Mouse (Mus musculus): Measurements from ENCODE around the gene Mavs. TPM values are rescaled to one million over a fixed set of nuclear protein-coding genes. Genes with fewer than 3 reads are reported as not detected.

Mavs gene
- total and polyA plus RNA-seq, 2 experiments from 2014 or later, result 27.4 to 32.5 TPM

DNA sequence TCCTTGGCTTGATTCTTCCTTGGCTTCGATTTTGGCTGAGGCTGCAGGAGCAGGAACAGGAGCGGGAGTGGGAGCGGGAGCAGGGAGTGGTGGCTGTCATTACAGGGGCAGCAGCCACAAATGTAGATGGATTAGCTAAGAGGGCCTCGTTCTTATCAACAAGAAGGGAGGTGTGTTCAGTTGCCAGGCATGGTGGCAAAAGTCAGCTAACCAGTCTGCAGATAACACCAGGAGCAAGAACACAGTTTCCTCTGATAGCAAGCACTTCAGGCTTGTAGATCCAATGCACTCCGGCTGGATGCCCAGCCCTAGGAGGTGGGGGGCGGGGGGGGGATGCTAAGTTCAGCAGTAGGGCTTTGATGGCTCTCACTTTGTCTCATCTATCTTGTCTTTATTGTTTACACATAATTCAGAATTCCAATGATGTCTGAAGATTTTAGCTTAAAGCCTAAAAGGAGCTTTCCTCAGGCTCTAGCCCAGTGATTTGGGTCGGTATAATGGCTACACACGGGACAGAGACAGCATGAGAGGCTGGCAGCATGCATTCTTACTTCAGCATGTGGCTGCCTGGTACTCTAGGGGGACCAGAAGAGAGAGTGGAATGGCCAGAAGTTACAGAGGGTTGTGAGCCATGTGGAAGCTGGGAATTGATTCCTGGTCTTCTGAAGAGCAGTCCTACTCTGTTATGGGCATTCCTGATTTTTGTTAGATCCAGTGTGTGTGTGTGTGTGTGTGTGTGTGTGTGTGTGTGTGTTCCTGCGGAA is 26.9 kb downstream of the Mavs start:
- Histone ChIP-seq H3K4me1 (ENCODE audit: control insufficient read depth, insufficient read depth) (peaks cover 26% of the 10 kb centered on the region), H3K9me3 (replicated peaks; ENCODE audit: control insufficient read depth, low read length) (no peaks in the 10 kb centered on the region), H3K27me3 (ENCODE audit: control insufficient read depth, insufficient read depth, low read length) (no peaks in the 10 kb centered on the region), H3K4me2 (ENCODE audit: low read depth, low read length) (0 out of 2 replicates have a peak overlapping the region, but pooled peaks have one; percentile 7), H3K9ac (replicated peaks; ENCODE audit: low read depth, low read length) (no peak overlapping the region), H3K36me3 (replicated peaks; ENCODE audit: control insufficient read depth, insufficient read depth, low read length) (no peaks in the 10 kb centered on the region), H3K27ac (ENCODE audit: low read depth) (no peak overlapping the region; the same call in 1 of the 2 replicates), H3K4me3 (ENCODE audit: low read depth, low read length) (no peak overlapping the region)
- ATAC-seq (ENCODE audit: insufficient read depth, low read depth) (no peak), DNase-seq (ENCODE audit: low spot score) (no peak)
- 34% methylated on average over 9 of the region's 9 CpGs for WGBS
- TF ChIP-seq EP300 (IDR thresholded peaks at IDR 0.05; ENCODE audit: low read depth), result no peak
- TF ChIP-seq CTCF (IDR thresholded peaks at IDR 0.05; ENCODE audit: low read depth), result no peak

DNA sequence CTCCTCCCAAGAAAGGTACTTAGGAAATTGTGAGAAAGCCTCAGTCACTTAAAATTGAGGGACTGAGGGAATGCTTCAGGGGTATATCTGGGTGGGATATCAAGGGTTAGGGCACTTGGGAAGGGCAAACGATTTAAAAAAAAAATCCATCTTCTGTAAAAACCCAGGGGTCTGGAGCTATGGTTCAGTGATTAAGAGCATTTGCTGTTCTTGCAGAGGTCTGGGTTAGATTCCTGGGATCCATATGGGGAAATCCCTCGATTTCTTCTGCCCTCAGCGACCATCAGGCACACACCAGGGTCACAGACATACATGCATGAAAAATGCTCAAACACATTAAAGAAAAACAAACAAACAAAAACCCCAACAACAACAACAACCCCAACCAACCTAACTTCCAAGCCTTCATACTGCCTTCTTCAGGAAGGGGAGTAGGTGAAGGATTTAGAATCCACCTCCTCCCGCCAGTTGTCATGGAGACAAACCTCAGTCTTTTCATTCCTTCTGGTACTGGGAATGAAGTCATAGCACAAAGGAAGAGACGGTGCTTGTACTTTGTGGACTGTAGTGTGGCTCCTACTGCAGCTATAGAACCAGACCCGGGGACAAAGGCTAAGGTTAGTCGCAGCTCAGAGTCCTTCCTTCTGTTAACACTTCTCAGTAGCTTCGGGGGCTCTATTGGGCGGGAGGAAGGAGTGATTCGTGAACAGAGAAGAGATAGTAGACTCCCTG is 27.8 kb downstream of the Mavs start:
- Histone ChIP-seq H3K4me2 (ENCODE audit: low read depth, low read length) (peak overlapping the region; percentile 86), H3K27me3 (ENCODE audit: control insufficient read depth, insufficient read depth, low read length) (no peaks in the 10 kb centered on the region), H3K27ac (ENCODE audit: low read depth) (peak overlapping the region; percentile 99), H3K36me3 (replicated peaks; ENCODE audit: control insufficient read depth, insufficient read depth, low read length) (no peaks in the 10 kb centered on the region), H3K9me3 (replicated peaks; ENCODE audit: control insufficient read depth, low read length) (no peaks in the 10 kb centered on the region), H3K4me1 (ENCODE audit: control insufficient read depth, insufficient read depth) (peaks cover 26% of the 10 kb centered on the region), H3K9ac (replicated peaks; ENCODE audit: low read depth, low read length) (peak overlapping the region; percentile 82), H3K4me3 (ENCODE audit: low read depth, low read length) (peak overlapping the region; percentile 80)
- TF ChIP-seq CTCF (IDR thresholded peaks at IDR 0.05; ENCODE audit: low read depth), result no peak
- no peak for TF ChIP-seq EP300 (IDR thresholded peaks at IDR 0.05; ENCODE audit: low read depth)
- ATAC-seq (ENCODE audit: insufficient read depth, low read depth), result peak; percentile 47
- WGBS, result 10% methylated on average over 10 of the region's 10 CpGs
- DNase-seq (ENCODE audit: low spot score), result no peak

DNA sequence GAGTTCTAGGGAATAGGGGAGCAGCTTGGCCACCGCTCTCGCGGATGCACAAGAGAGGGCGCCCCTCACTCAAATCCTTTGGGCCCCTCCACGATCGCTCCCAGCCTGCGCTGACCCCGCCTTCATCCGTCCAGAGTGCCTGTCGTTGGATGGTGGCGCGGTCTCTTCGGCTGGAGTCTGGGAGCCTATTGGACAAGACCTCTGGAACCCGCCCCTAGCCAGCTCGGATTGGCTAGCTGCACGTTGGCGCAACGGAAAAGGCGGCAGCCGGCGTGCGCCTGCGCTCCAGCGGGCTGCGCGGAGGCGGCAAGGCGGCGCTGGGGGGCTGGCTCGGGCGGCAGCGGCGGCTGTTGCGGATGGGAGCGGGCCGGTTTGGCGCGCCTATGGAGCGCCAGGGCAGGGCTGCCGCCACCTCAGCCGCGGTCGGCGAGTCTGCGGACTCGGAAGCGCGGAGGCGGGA is 28.4 kb downstream of the Mavs start, which contains the start of gene Pank2:
Gene Pank2, plus strand, starts transcription at position 283 of the 460 bp plus-strand sequence.
- H3K9me3 ChIP-seq (replicated peaks; ENCODE audit: control insufficient read depth, low read length), result no peaks in the 10 kb centered on the region
- H3K4me3 ChIP-seq (ENCODE audit: low read depth, low read length), result peak within 1 kb of the TSS; percentile 80
- ATAC-seq (ENCODE audit: insufficient read depth, low read depth), result peak; percentile 98
- H3K27ac ChIP-seq (ENCODE audit: low read depth), result peak within 1 kb of the TSS; percentile 99
- H3K36me3 ChIP-seq (replicated peaks; ENCODE audit: control insufficient read depth, insufficient read depth, low read length), result no peaks in the 10 kb centered on the region
- peak within 1 kb of the TSS; percentile 82 for H3K9ac ChIP-seq (replicated peaks; ENCODE audit: low read depth, low read length)
- WGBS, result under 1% methylated on average over 49 of the region's 49 CpGs
- peaks cover 26% of the 10 kb centered on the region for H3K4me1 ChIP-seq (ENCODE audit: control insufficient read depth, insufficient read depth)
- H3K4me2 ChIP-seq (ENCODE audit: low read depth, low read length), result peak within 1 kb of the TSS; percentile 86
- no peaks in the 10 kb centered on the region for H3K27me3 ChIP-seq (ENCODE audit: control insufficient read depth, insufficient read depth, low read length)
- peak; percentile 98 for DNase-seq (ENCODE audit: low spot score)
- no peak; the same call in 1 of the 2 replicates for TF ChIP-seq CTCF (IDR thresholded peaks at IDR 0.05; ENCODE audit: low read depth)
- TF ChIP-seq EP300 (IDR thresholded peaks at IDR 0.05; ENCODE audit: low read depth), result no peak

DNA sequence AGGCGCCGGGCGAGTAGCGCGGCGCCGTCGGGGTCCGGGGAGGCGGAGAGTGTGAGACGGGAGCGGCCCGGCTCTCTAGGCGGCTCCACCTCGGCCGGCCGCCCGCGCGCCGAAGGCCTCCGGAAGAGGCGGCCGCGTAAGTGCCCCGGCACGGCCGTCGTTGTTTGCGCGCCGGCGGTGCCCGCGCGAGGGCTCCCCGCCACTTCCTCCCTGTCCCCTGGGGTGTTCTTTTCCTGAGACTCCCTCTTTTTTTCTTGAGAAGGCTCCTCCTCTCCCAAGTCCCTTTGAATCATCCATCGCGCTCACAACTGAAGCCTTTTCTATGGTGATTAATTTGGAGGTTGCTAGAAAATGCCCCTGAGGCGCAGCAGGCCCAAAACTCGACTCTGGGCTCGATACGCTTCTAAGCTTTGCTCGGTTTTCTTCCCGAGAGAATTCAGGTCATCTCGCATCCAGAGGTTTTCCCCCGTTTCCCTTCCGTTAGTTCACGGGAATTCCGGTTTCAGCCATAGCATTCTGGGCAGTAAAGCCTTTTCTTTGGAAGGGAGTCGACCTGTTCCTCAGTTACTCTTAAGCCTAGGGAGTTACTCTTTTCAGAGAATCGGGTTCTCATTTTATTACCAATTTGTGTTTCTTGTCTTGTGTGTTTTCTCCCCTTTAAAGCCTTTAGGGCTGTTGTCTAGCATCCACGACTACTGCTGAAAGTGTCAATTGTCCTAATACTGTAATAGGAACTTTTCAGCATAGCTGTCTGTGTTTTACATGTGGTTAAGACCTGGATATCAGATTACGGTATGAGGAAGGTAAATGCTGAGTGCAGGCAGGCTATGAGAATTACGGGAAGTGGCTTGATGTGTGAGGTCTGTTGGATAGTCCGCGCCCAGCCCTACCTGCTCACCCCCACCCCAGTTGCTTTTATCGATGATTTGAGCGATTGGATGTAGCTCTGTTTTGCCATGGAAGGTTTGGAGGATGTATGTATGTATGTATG is 29.1 kb downstream of the Mavs start:
- peak overlapping the region; percentile 99 for H3K27ac ChIP-seq (ENCODE audit: low read depth)
- no peaks in the 10 kb centered on the region for H3K9me3 ChIP-seq (replicated peaks; ENCODE audit: control insufficient read depth, low read length)
- peaks cover 26% of the 10 kb centered on the region for H3K4me1 ChIP-seq (ENCODE audit: control insufficient read depth, insufficient read depth)
- WGBS, result under 1% methylated on average over 58 of the region's 59 CpGs
- peak overlapping the region; percentile 86 for H3K4me2 ChIP-seq (ENCODE audit: low read depth, low read length)
- H3K4me3 ChIP-seq (ENCODE audit: low read depth, low read length), result peak overlapping the region; percentile 80
- ATAC-seq (ENCODE audit: insufficient read depth, low read depth) (peak; percentile 77), DNase-seq (ENCODE audit: low spot score) (peak; percentile 70)
- no peaks in the 10 kb centered on the region for H3K27me3 ChIP-seq (ENCODE audit: control insufficient read depth, insufficient read depth, low read length)
- H3K36me3 ChIP-seq (replicated peaks; ENCODE audit: control insufficient read depth, insufficient read depth, low read length), result no peaks in the 10 kb centered on the region
- peak overlapping the region; percentile 82 for H3K9ac ChIP-seq (replicated peaks; ENCODE audit: low read depth, low read length)
- TF ChIP-seq EP300 (IDR thresholded peaks at IDR 0.05; ENCODE audit: low read depth), result no peak
- TF ChIP-seq CTCF (IDR thresholded peaks at IDR 0.05; ENCODE audit: low read depth), result no peak

DNA sequence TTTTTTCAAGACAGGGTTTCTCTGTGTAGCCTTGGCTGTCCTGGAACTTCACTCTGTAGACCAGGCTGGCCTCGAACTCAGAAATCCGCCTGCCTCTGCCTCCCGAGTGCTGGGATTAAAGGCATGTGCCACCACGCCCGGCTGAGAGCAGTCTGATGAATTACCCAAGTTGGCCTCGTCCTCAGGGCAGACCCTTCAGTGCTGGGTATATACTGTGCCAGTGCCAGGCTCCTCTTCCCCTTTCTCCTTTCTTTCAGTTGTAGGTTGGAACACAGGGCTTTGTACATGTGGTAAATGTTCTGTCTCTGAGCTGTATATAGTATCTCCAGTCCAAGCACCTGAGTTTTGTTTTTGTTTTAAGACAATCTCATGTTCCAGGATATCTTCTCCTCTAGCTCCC is 30.2 kb downstream of the Mavs start:
- H3K4me2 ChIP-seq (ENCODE audit: low read depth, low read length), result peak overlapping the region; percentile 86
- DNase-seq (ENCODE audit: low spot score), result no peak
- H3K9ac ChIP-seq (replicated peaks; ENCODE audit: low read depth, low read length), result no peak overlapping the region; the same call in 1 of the 2 replicates
- no peak overlapping the region for H3K27ac ChIP-seq (ENCODE audit: low read depth)
- no peaks in the 10 kb centered on the region for H3K27me3 ChIP-seq (ENCODE audit: control insufficient read depth, insufficient read depth, low read length)
- H3K36me3 ChIP-seq (replicated peaks; ENCODE audit: control insufficient read depth, insufficient read depth, low read length), result no peaks in the 10 kb centered on the region
- no peaks in the 10 kb centered on the region for H3K9me3 ChIP-seq (replicated peaks; ENCODE audit: control insufficient read depth, low read length)
- H3K4me3 ChIP-seq (ENCODE audit: low read depth, low read length), result no peak overlapping the region
- no peak for TF ChIP-seq CTCF (IDR thresholded peaks at IDR 0.05; ENCODE audit: low read depth)
- H3K4me1 ChIP-seq (ENCODE audit: control insufficient read depth, insufficient read depth), result peaks cover 26% of the 10 kb centered on the region
- ATAC-seq (ENCODE audit: insufficient read depth, low read depth), result no peak
- 69% methylated on average over 6 of the region's 6 CpGs for WGBS

All from heart, postnatal 0 days (tissue).